Mouse (Mus musculus) lung, adult 2 months (tissue): ENCODE measurements at regions not wholly inside any gene's neighbourhood (a gene's known extent, or its start where the extent isn't known, plus 50 kb on each side); places are given as distances from the start of the nearest gene placed in this dataset.

Experiments
- CTCF ChIP-seq: fragments of 200-500 bp; IDR thresholded peaks from 2 replicates; pipeline ENCODE4 v1.5.1; 2011; ENCODE audit warnings: mild to moderate bottlenecking, low read length, control low read depth; ENCODE audit not compliant: insufficient read depth
- POLR2A ChIP-seq: fragments of 200-500 bp; IDR thresholded peaks from 2 replicates; pipeline ENCODE4 v1.6.1; 2011; ENCODE audit warnings: low read depth, mild to moderate bottlenecking, control low read depth, low read length, borderline replicate concordance; ENCODE audit errors: extremely low read depth

GRCm38 (mm10) chr13:112012640-112013039, 203.8 kb upstream of the Map3k1 start:
- TF ChIP-seq CTCF (no peak), POLR2A (no peak)
